Mouse (Mus musculus) adrenal gland, postnatal 4 days (tissue): ENCODE measurements around the gene Cdc42bpa. TPM values are rescaled to one million over a fixed set of nuclear protein-coding genes. Genes with fewer than 3 reads are reported as not detected.
"Not testable (repeated sequence)": the region's sequence is repeated elsewhere in the genome, so short reads cannot be mapped to it uniquely, and the experiment has no call there.

Experiments
- DNase-seq, 2 experiments: peaks; one replicate each; pipeline ENCODE4 v3.0.0; 2021 to 2022; ENCODE audit warnings: low spot score in 2 of 2, mixed read lengths in 2 of 2
- total RNA-seq, 2 experiments: library from RNA; stranded (reverse); gene quantifications; 2 replicates each; pipeline ENCODE4 v1.2.3; 2021

Cdc42bpa gene
- total RNA-seq, 2 experiments from 2014 or later = 58.1 to 70.9 TPM

GRCm38 (mm10) chr1:180029863-180030262, 69.6 kb downstream of the Cdc42bpa start:
- DNase-seq = not testable (repeated sequence)

GRCm38 (mm10) chr1:180030631-180031365, 70.5 kb downstream of the Cdc42bpa start:
- DNase-seq = no peak

GRCm38 (mm10) chr1:180031705-180032548, 71.7 kb downstream of the Cdc42bpa start:
- DNase-seq = no peak

- no peak for DNase-seq
Measured at GRCm38 (mm10) chr1:180037461-180037860, 77.2 kb downstream of the Cdc42bpa start.

- DNase-seq = no peak
Measured at GRCm38 (mm10) chr1:180044160-180044559, 83.9 kb downstream of the Cdc42bpa start.

GRCm38 (mm10) chr1:180045172-180045571, 84.9 kb downstream of the Cdc42bpa start:
- DNase-seq = no peak

GRCm38 (mm10) chr1:180089176-180089575, 128.9 kb downstream of the Cdc42bpa start:
- no peak for DNase-seq

GRCm38 (mm10) chr1:180098426-180098825, 138.2 kb downstream of the Cdc42bpa start:
- DNase-seq = no peak

GRCm38 (mm10) chr1:180104567-180104966, 144.3 kb downstream of the Cdc42bpa start:
- no peak for DNase-seq

- DNase-seq = no peak
Measured at GRCm38 (mm10) chr1:180109050-180109449, 148.8 kb downstream of the Cdc42bpa start.

- no peak for DNase-seq
Measured at GRCm38 (mm10) chr1:180116525-180116924, 156.3 kb downstream of the Cdc42bpa start.

- DNase-seq = no peak
Measured at GRCm38 (mm10) chr1:180118233-180118632, 158.0 kb downstream of the Cdc42bpa start.

- DNase-seq = no peak
Measured at GRCm38 (mm10) chr1:180128077-180128792, 168.0 kb downstream of the Cdc42bpa start.

- no peak for DNase-seq
Measured at GRCm38 (mm10) chr1:180131402-180131801, 171.1 kb downstream of the Cdc42bpa start.

GRCm38 (mm10) chr1:180132187-180132586, 171.9 kb downstream of the Cdc42bpa start:
- DNase-seq = no peak

GRCm38 (mm10) chr1:180139158-180139557, 178.9 kb downstream of the Cdc42bpa start:
- no peak for DNase-seq

GRCm38 (mm10) chr1:180140970-180141369, 180.7 kb downstream of the Cdc42bpa start:
- no peak for DNase-seq

- no peak for DNase-seq
Measured at GRCm38 (mm10) chr1:180148036-180148435, 187.8 kb downstream of the Cdc42bpa start.

- no peak for DNase-seq
Measured at GRCm38 (mm10) chr1:180148563-180148962, 188.3 kb downstream of the Cdc42bpa start.

GRCm38 (mm10) chr1:180151191-180151590, 190.9 kb downstream of the Cdc42bpa start:
- no peak for DNase-seq

GRCm38 (mm10) chr1:180158648-180159047, 198.4 kb downstream of the Cdc42bpa start:
- no peak for DNase-seq

GRCm38 (mm10) chr1:180160545-180160944, 200.3 kb downstream of the Cdc42bpa start:
- DNase-seq = no peak
